Mouse (Mus musculus): ENCODE measurements around the gene Tut4.

DNA sequence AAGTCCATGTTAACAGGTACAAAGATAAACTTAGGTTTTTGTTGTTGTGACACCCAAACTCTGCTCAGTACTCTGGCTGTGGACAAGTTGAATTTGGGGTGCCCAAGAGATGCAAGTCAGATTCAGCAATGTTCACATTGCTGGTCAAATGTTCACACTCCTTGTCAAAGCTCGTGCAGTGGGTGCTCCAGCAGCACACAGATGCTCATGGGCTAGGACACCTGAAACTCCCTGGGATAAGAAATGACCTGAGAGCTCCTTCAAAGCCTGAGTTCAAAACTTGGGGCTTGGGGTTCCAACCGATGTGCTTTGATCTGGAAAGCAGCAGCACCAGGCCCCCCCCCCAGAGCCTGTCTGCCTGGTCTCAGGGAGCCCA is 27.7 kb upstream of the Tut4 start:
- TF ChIP-seq EP300 (IDR thresholded peaks at IDR 0.05; ENCODE audit: low read depth) (no peak), CTCF (IDR thresholded peaks at IDR 0.05; ENCODE audit: low read depth) (no peak)

Measured in liver, embryonic 14.5 days (tissue).